Mouse (Mus musculus) hindbrain, embryonic 11.5 days (tissue): ENCODE measurements around the gene Tmem267. TPM values are rescaled to one million over a fixed set of nuclear protein-coding genes. Genes with fewer than 3 reads are reported as not detected.
"Not testable (repeated sequence)": the region's sequence is repeated elsewhere in the genome, so short reads cannot be mapped to it uniquely, and the experiment has no call there.

Experiments
- ATAC-seq: fragments of 200-750 bp; cut with Nextera tagmentation; 2 replicates; pipeline ENCODE4 v1.8.0; 2017; ENCODE audit warnings: mild to moderate bottlenecking, moderate TSS enrichment, moderate library complexity; ENCODE audit not compliant: low FRiP score
- DNase-seq: peaks from one replicate; pipeline ENCODE4 v3.0.0-alpha.2; 2015; ENCODE audit warnings: low spot score
- H3K27ac ChIP-seq: fragments of 300-500 bp; sonication (generic); 2 replicates; pipeline ENCODE4 v1.5.1; 2014; ENCODE audit warnings: mild to moderate bottlenecking, low read depth, low read length
- H3K27me3 ChIP-seq: fragments of 300-500 bp; sonication (generic); 2 replicates; pipeline ENCODE4 v1.6.1; 2014; ENCODE audit warnings: mild to moderate bottlenecking, low read length, moderate library complexity, mixed read lengths; ENCODE audit not compliant: control insufficient read depth, insufficient read depth
- H3K36me3 ChIP-seq: fragments of 300-500 bp; sonication (generic); 2 replicates; pipeline ENCODE4 v1.6.1; 2014; ENCODE audit warnings: mild to moderate bottlenecking, low read length, moderate library complexity, mixed read lengths; ENCODE audit not compliant: control insufficient read depth, insufficient read depth
- H3K4me1 ChIP-seq: fragments of 300-500 bp; sonication (generic); replicated peaks from 2 replicates; pipeline ENCODE4 v1.6.1; 2014; ENCODE audit warnings: low read length, mixed read lengths; ENCODE audit not compliant: control insufficient read depth, insufficient read depth
- H3K4me2 ChIP-seq: fragments of 300-500 bp; sonication (generic); replicated peaks from 2 replicates; pipeline ENCODE4 v1.6.1; 2014; ENCODE audit warnings: mild to moderate bottlenecking, low read depth, low read length
- H3K4me3 ChIP-seq: fragments of 300-500 bp; sonication (generic); 2 replicates; pipeline ENCODE4 v1.5.1; 2014; ENCODE audit warnings: low read depth, low read length
- H3K9ac ChIP-seq: fragments of 300-500 bp; sonication (generic); 2 replicates; pipeline ENCODE4 v1.6.1; 2014; ENCODE audit warnings: low read depth, low read length
- H3K9me3 ChIP-seq: fragments of 300-500 bp; sonication (generic); 2 replicates; pipeline ENCODE4 v1.6.1; 2016; ENCODE audit warnings: low read length; ENCODE audit not compliant: control insufficient read depth
- WGBS: fragments of 180-500 bp; shearing (Covaris S2); extraction: QIAGEN DNeasy Blood & Tissue Kit; methylation state at CpG from one replicate; pipeline ENCODE4 v1.1.7; 2014; 5-methylcytosine and 5-hydroxymethylcytosine counted together
- polyA plus RNA-seq: library from polyadenylated mRNA; unstranded; fragments of >200 nt; fragmentation: Nextera tagmentation; extraction: Ambion mirVana; gene quantifications from 2 replicates; pipeline ENCODE4 v1.2.1, GENCODE M21; 2014

Gene Tmem267
- polyA plus RNA-seq, 1 experiment from 2014 or later: 1.9 TPM

DNA sequence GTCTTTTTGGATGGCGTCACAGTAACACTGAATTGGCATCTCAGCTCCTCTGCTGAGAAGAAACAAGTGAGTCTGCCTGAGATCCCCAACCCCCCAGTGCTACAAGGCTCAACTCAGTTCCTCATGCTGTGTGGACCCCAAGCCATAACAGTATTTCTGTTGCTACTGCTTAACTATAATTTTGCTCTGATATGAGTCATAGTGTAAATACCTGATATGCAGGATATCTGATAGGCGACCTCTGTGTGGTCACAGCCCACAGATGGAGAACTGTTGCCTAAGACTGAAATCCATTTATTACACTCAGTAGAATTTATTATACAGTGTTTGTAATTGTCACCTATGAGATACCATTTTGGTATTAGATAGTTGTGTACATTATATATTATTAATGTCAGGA, 10.1 kb upstream of the Tmem267 start:
- no peaks in the 10 kb centered on the region for H3K27me3 ChIP-seq
- no peak overlapping the region for H3K9ac ChIP-seq
- H3K4me2 ChIP-seq: no peak overlapping the region
- no peak for ATAC-seq
- H3K36me3 ChIP-seq: peaks cover 6% of the 10 kb centered on the region; the same call in 1 of the 2 replicates
- H3K4me3 ChIP-seq: no peak overlapping the region
- no peak for DNase-seq
- H3K27ac ChIP-seq: no peak overlapping the region
- no peaks in the 10 kb centered on the region for H3K4me1 ChIP-seq
- no peaks in the 10 kb centered on the region for H3K9me3 ChIP-seq
- 82% methylated on average over 2 of the region's 2 CpGs for WGBS

GRCm38 (mm10) chr13:119487354-119487753, 485 bp upstream of the Tmem267 start:
- H3K4me2 ChIP-seq: no peak overlapping the region
- H3K9ac ChIP-seq: no peak overlapping the region
- H3K9me3 ChIP-seq: peaks cover 5% of the 10 kb centered on the region
- 0 out of 2 replicates have a peak, but pooled peaks cover 2% of the 10 kb centered on the region for H3K36me3 ChIP-seq
- no peaks in the 10 kb centered on the region for H3K4me1 ChIP-seq
- no peak overlapping the region for H3K27ac ChIP-seq
- ATAC-seq (no peak), DNase-seq (no peak)
- H3K4me3 ChIP-seq: no peak overlapping the region
- no peaks in the 10 kb centered on the region for H3K27me3 ChIP-seq
- WGBS: 65% methylated on average over 7 of the region's 7 CpGs

DNA sequence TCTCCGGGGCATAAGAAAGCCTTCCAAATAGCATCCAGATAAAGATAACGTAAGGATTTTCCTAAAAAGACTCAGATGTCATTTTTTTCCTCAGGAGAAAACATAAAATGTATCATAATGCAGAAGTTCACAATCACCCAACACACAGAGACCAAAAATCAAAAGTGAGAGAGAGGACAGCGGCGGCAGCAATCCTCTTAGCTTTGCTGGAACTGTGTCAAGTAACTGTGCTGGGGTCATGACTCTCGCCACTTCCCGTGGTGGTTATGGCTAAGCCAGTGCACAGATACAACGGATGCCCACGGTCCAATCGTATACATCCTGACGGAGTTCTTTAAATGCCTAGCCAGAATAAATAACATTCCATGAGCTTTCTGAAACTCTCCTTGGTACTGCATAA, 4.2 kb downstream of the Tmem267 start:
- H3K36me3 ChIP-seq, H3K4me2 ChIP-seq, H3K27ac ChIP-seq, ATAC-seq, H3K27me3 ChIP-seq, H3K4me3 ChIP-seq, H3K9me3 ChIP-seq, DNase-seq, H3K9ac ChIP-seq, H3K4me1 ChIP-seq: not testable (repeated sequence)
- WGBS: 91% methylated on average over 10 of the region's 10 CpGs

GRCm38 (mm10) chr13:119494938-119495337, 7.1 kb downstream of the Tmem267 start:
- not testable (repeated sequence) for H3K36me3 ChIP-seq, H3K9ac ChIP-seq, H3K9me3 ChIP-seq, H3K4me3 ChIP-seq, DNase-seq, H3K4me1 ChIP-seq, H3K27ac ChIP-seq, H3K27me3 ChIP-seq, H3K4me2 ChIP-seq
- 97% methylated on average over 10 of the region's 22 CpGs for WGBS
- peak; percentile 12; the same call in 1 of the 2 replicates for ATAC-seq

- not testable (repeated sequence) for H3K9me3 ChIP-seq, H3K27me3 ChIP-seq, H3K4me3 ChIP-seq, H3K4me2 ChIP-seq, H3K9ac ChIP-seq, H3K4me1 ChIP-seq, H3K36me3 ChIP-seq, H3K27ac ChIP-seq
- 72% methylated on average over 14 of the region's 16 CpGs for WGBS
- peak; percentile 83 for DNase-seq
- ATAC-seq: peak; percentile 94
These were observed 108.7 kb downstream of the Tmem267 start for GRCm38 (mm10) chr13:119596321-119597211.

DNA sequence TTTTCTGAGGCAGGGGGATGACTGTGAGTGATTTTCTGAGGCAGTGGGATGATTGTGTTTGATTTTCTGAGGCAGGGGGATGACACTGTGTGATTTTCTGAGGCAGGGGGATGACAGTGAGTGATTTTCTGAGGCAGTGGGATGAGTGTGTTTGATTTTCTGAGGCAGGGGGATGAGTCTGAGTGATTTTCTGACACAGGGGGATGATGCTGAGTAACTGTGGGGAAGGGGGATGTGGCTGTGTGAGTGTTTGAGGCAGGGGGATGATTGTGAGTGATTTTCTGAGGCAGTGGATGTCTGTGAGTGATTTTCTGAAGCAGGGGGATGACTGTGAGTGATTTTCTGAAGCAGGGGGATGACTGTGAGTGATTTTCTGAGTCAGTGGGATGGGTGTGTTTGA, 110.6 kb downstream of the Tmem267 start:
- not testable (repeated sequence) for H3K9ac ChIP-seq, H3K4me3 ChIP-seq, H3K27me3 ChIP-seq, H3K4me1 ChIP-seq, H3K36me3 ChIP-seq, ATAC-seq, H3K9me3 ChIP-seq, H3K4me2 ChIP-seq, H3K27ac ChIP-seq
- DNase-seq: peak; percentile 35

- not testable (repeated sequence) for H3K36me3 ChIP-seq, DNase-seq, H3K4me2 ChIP-seq, ATAC-seq, H3K27me3 ChIP-seq, H3K4me1 ChIP-seq, H3K4me3 ChIP-seq, H3K9ac ChIP-seq, H3K27ac ChIP-seq
- peaks cover 11% of the 10 kb centered on the region for H3K9me3 ChIP-seq
- 78% methylated on average over 12 of the region's 12 CpGs for WGBS
These were observed 111.2 kb downstream of the Tmem267 start for GRCm38 (mm10) chr13:119599066-119599465.

DNA sequence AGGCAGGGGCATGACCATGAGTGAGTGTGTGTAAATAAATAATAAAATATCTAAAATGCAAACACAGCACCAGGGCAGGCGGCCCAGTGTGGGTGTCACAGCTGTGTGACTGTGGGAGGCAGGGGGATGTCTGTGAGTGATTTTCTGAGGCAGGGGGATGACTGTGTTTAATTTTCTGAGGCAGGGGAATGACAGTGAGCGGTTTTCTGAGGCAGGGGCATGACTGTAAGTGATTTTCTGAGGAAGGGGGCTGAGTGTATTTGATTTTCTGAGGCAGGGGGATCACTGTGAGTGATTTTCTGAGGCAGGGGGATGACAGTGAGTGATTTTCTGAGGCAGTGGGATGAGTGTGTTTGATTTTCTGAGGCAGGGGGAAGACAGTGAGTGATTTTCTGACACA, 111.7 kb downstream of the Tmem267 start:
- DNase-seq, H3K4me3 ChIP-seq, H3K4me1 ChIP-seq, ATAC-seq, H3K4me2 ChIP-seq, H3K9ac ChIP-seq, H3K27me3 ChIP-seq, H3K27ac ChIP-seq, H3K36me3 ChIP-seq: not testable (repeated sequence)
- WGBS: 67% methylated on average over 2 of the region's 2 CpGs
- H3K9me3 ChIP-seq: peaks cover 11% of the 10 kb centered on the region

DNA sequence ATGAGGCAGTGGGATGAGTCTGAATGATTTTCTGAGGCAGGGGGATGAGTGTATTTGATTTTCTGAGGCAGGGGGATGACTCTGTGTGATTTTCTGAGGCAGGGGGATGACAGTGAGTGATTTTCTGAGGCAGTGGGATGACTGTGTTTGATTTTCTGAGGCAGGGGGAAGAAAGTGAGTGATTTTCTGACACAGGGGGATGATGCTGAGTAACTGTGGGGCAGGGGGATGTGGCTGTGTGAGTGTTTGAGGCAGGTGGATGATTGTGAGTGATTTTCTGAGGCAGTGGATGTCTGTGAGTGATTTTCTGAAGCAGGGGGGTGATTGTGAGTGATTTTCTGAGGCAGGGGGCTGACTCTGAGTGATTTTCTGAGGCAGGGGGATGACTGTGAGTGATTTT, 112.3 kb downstream of the Tmem267 start:
- not testable (repeated sequence) for H3K36me3 ChIP-seq, H3K9ac ChIP-seq, H3K4me3 ChIP-seq, H3K4me2 ChIP-seq, H3K27ac ChIP-seq, ATAC-seq, H3K27me3 ChIP-seq, H3K4me1 ChIP-seq
- H3K9me3 ChIP-seq: peaks cover 11% of the 10 kb centered on the region
- peak; percentile 79 for DNase-seq
